Mouse (Mus musculus): ENCODE data around the gene Smc1a. TPM values are rescaled to one million over a fixed set of nuclear protein-coding genes. Genes with fewer than 3 reads are reported as not detected.
A peak's percentile ranks its signal among the peaks of the same experiment; 100 is the strongest.
"Not testable (repeated sequence)": the region's sequence is repeated elsewhere in the genome, so short reads cannot be mapped to it uniquely, and the experiment has no call there.

Gene Smc1a
- polyA plus RNA-seq, 1 experiment from 2014 or later = 84.4 TPM

DNA sequence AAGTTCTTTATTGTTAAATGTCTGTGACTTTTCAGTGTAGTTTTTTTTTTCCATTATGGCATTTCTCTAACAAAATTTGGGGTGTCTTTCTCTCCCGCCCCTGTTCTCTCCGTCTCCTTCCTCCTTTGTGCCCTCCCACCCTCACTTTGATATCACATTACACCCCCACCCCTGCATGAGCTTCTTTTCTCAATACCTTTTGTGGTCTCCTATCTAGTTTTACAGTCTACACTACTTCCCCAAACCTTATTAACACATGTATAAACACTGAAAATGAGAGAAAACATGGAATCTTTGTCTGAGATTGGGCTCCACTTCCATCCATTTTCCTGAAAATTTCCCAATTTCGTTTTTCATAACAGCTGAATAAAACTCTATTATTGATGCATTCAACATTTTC lies 36.3 kb downstream of the Smc1a start:
- no peak for ATAC-seq (ENCODE audit: low FRiP score)
- no peak overlapping the region for H3K4me3 ChIP-seq
- H3K27me3 ChIP-seq = peaks cover 62% of the 10 kb centered on the region
- H3K4me2 ChIP-seq = no peak overlapping the region
- 82% methylated on average over 3 of the region's 3 CpGs for WGBS
- H3K9me3 ChIP-seq = no peaks in the 10 kb centered on the region
- H3K36me3 ChIP-seq = peaks cover 13% of the 10 kb centered on the region
- no peaks in the 10 kb centered on the region for H3K4me1 ChIP-seq (replicated peaks)
- no peak overlapping the region for H3K9ac ChIP-seq
- H3K27ac ChIP-seq = no peak overlapping the region

DNA sequence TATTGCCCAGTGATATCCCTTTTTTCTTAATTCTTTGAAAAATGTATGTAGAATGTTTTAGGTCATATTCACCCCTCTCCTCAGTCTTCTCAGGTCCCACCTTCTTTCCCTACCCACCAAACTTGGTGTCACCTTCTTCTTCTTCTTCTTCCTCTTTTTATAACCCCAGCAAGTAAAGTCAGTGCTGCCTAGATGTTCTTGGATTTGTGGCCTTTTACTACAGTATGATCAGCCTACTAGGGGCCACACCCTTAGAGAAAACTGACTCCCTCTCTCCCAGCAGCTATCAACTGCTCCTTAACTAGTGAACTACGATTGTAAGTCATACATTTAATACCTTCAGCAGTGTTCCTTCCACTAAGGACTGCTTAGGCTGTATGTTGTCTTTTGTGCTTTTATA lies 37.9 kb downstream of the Smc1a start:
- Histone ChIP-seq H3K4me2 (no peak overlapping the region), H3K9ac (no peak overlapping the region), H3K27ac (no peak overlapping the region), H3K36me3 (peaks cover 12% of the 10 kb centered on the region), H3K4me1 (replicated peaks) (no peaks in the 10 kb centered on the region), H3K4me3 (no peak overlapping the region), H3K9me3 (no peaks in the 10 kb centered on the region), H3K27me3 (peaks cover 65% of the 10 kb centered on the region)
- WGBS = 75% methylated on average over 1 of the region's 1 CpGs
- no peak for ATAC-seq (ENCODE audit: low FRiP score)

DNA sequence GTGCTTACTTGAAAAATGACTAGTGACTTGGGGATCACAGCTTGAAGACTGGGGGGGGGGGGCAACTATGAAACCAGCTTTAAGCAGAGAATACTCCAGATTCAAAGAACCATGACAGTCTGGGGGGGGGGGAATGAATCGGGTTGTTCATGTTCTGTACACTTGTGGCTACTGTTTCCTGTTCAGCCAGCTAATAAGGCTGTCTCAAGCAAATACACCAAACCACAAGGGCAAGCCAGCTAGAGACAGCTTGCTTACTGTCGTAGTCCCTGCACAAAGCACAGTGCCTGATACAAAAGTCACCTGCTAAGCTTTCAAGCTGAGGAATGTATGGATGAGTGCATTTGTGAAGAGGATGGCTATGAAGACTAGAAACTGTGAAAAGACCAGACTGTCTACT lies 49.4 kb downstream of the Smc1a start:
- no peak for ATAC-seq (ENCODE audit: low FRiP score)
- Histone ChIP-seq H3K36me3 (peaks cover 18% of the 10 kb centered on the region), H3K4me2 (no peak overlapping the region), H3K4me1 (replicated peaks) (no peaks in the 10 kb centered on the region), H3K9me3 (no peaks in the 10 kb centered on the region), H3K9ac (no peak overlapping the region), H3K27ac (no peak overlapping the region), H3K27me3 (peaks cover 85% of the 10 kb centered on the region), H3K4me3 (no peak overlapping the region)
- WGBS = 62% methylated on average over 2 of the region's 2 CpGs

DNA sequence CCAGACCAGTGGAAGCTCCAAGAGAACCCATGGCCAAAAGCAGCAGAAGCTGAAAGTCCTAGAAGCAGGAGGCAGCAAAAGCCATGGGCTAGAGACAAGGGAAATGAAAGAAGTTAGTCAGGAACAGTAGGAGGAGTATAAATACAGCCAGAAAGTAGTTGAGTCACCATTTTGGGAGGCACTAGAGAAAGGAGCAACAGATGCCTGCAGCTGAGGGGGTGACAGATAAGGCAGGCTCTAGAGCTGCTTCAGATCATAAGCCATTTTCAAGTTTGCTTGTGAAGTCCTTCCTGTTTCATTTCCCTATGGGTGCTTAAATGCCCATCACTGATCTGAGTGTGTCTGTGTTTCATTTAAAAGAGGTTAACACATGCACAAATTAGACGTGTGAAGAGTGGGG lies 51.6 kb downstream of the Smc1a start:
- peaks cover 69% of the 10 kb centered on the region for H3K27me3 ChIP-seq

DNA sequence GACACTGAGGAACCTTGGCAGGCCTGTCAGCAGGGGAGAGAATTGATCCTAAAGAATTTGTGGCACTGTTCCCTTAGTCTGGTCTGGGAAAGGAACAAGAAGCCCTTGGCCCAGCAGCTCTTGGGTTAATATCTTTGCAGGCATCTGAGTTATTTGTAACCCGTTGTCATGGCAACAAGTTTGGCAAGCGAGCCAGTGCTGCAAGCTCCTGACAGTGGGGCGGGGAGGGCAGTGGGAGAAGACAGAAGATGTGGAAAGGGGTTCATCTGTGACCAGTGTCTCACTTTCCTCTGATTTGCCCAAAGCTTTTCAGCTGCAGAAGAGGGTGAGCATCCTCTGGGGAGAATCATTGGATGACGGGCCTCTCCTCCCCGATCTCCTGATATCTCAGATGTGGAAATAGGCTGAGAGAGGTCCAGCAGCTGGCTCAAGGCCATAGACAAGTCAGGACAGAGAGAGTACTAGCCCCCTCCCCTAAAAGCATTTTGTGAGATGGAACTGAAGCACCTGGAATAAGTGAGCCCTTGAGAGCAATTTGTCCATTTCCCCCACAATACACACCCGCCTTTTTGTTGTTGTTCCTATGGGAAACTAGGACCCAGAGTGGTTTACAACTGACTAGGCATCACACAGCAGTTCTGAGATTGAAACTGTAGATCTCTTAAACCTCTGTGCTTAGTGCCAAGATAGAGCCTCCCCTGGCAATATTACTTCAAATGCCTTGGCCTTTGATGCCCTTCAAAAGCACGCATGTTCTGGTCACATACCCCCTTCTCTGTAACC lies 73.8 kb downstream of the Smc1a start:
- not testable (repeated sequence) for H3K36me3 ChIP-seq; H3K4me3 ChIP-seq; H3K27ac ChIP-seq; H3K4me1 ChIP-seq (replicated peaks); H3K9ac ChIP-seq; H3K9me3 ChIP-seq
- ATAC-seq (ENCODE audit: low FRiP score) = peak; percentile 80
- 41% methylated on average over 7 of the region's 7 CpGs for WGBS
- Histone ChIP-seq H3K27me3 (peaks cover 79% of the 10 kb centered on the region), H3K4me2 (peak overlapping the region; percentile 34; the same call in 1 of the 2 replicates)

More for the DNA sequence above, 51.6 kb downstream of the Smc1a start:
- Histone ChIP-seq H3K9ac (no peak overlapping the region), H3K27ac (no peak overlapping the region), H3K9me3 (no peaks in the 10 kb centered on the region), H3K36me3 (no peaks in the 10 kb centered on the region), H3K4me3 (no peak overlapping the region), H3K4me1 (replicated peaks) (no peaks in the 10 kb centered on the region), H3K4me2 (no peak overlapping the region)
- WGBS = 71% methylated on average over 1 of the region's 1 CpGs
- no peak for ATAC-seq (ENCODE audit: low FRiP score)

DNA sequence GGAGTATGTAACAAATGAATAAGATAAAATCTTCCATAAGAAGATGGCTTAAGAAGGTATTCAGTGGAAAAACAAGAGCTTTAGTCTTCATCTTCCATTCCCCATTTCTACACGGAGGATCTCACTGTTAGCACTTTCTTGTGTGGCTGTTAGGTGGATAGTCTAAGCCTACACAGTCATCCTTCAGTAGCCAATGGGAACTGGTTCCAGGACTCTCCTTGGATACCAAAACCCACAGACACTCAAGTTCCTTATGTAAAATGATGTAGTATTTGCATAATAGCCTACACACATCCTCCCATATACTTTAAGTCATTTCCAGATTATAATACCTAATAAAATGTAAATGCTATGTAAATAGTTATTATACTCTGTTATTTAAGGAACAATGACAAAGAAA lies 81.3 kb downstream of the Smc1a start:
- H3K9ac ChIP-seq = no peak overlapping the region
- H3K27ac ChIP-seq = no peak overlapping the region
- H3K36me3 ChIP-seq = no peaks in the 10 kb centered on the region
- no peak overlapping the region for H3K4me2 ChIP-seq
- ATAC-seq (ENCODE audit: low FRiP score) = no peak
- no peaks in the 10 kb centered on the region for H3K4me1 ChIP-seq (replicated peaks)
- WGBS = 30% methylated on average over 1 of the region's 1 CpGs
- H3K9me3 ChIP-seq = no peaks in the 10 kb centered on the region
- H3K27me3 ChIP-seq = peaks cover 74% of the 10 kb centered on the region
- H3K4me3 ChIP-seq = no peak overlapping the region

Other genes starting within 250 kb of the Smc1a start
- 53.0 and 56.5 TPM in 2 replicates for gene Huwe1, start 215.6 kb upstream of the Smc1a start, polyA plus RNA-seq (2015; fragmentation: Nextera tagmentation; extraction: Ambion mirVana)
- gene Hsd17b10, start 14.6 kb upstream of the Smc1a start, polyA plus RNA-seq (2015; fragmentation: Nextera tagmentation; extraction: Ambion mirVana) = 126 and 128 TPM in 2 replicates
- gene Ribc1, start 133 bp upstream of the Smc1a start, polyA plus RNA-seq (2015; fragmentation: Nextera tagmentation; extraction: Ambion mirVana) = 2.6 and 2.9 TPM in 2 replicates
- 4.4 and 5.6 TPM in 2 replicates for gene Iqsec2, start 127.8 kb downstream of the Smc1a start, polyA plus RNA-seq (2015; fragmentation: Nextera tagmentation; extraction: Ambion mirVana)
- 35.2 and 36.0 TPM in 2 replicates for gene Kdm5c, start 216.6 kb downstream of the Smc1a start, polyA plus RNA-seq (2015; fragmentation: Nextera tagmentation; extraction: Ambion mirVana)

Data from hindbrain, embryonic 13.5 days (tissue).